Mouse (Mus musculus) heart, embryonic 14.5 days (tissue): ENCODE measurements around the gene Tmem80. TPM values are rescaled to one million over a fixed set of nuclear protein-coding genes. Genes with fewer than 3 reads are reported as not detected.

Experiments used
- ATAC-seq: fragments of 200-750 bp; cut with Nextera tagmentation; 2 replicates; pipeline ENCODE4 v1.8.0; 2017; ENCODE audit warnings: low read depth, moderate TSS enrichment; ENCODE audit not compliant: insufficient number of reproducible peaks, insufficient read depth, low FRiP score
- H3K27ac ChIP-seq, 2 experiments: fragments of 200-500 bp in 1 of 2; fragments of 300-500 bp in 1 of 2; sonication (generic) in 1 of 2; replicated peaks in 1 of 2; 2 replicates each; pipeline ENCODE4 v1.5.1; 2012 to 2014; ENCODE audit warnings: low read depth in 2 of 2, low read length in 2 of 2, control low read depth in 1 of 2, mild to moderate bottlenecking in 1 of 2, mixed read lengths in 1 of 2; ENCODE audit not compliant: control insufficient read depth in 1 of 2, insufficient read depth in 1 of 2
- H3K27me3 ChIP-seq: fragments of 300-500 bp; sonication (generic); 2 replicates; pipeline ENCODE4 v1.6.1; 2014; ENCODE audit warnings: mild to moderate bottlenecking, low read length, control low read depth; ENCODE audit not compliant: control insufficient read depth, insufficient read depth
- H3K36me3 ChIP-seq: fragments of 300-500 bp; sonication (generic); 2 replicates; pipeline ENCODE4 v1.6.1; 2014; ENCODE audit warnings: mild to moderate bottlenecking, control low read depth, low read length, mixed read lengths; ENCODE audit not compliant: control insufficient read depth, insufficient read depth
- H3K4me1 ChIP-seq, 2 experiments: fragments of 200-500 bp in 1 of 2; fragments of 300-500 bp in 1 of 2; sonication (generic) in 1 of 2; 2 replicates each; pipeline ENCODE4 v1.6.1; 2012 to 2014; ENCODE audit warnings: low read length in 2 of 2, control low read depth in 1 of 2, mixed read lengths in 1 of 2; ENCODE audit not compliant: control insufficient read depth in 2 of 2, insufficient read depth in 2 of 2
- H3K4me2 ChIP-seq: fragments of 300-500 bp; sonication (generic); 2 replicates; pipeline ENCODE4 v1.6.1; 2014; ENCODE audit warnings: mild to moderate bottlenecking, low read length
- H3K4me3 ChIP-seq, 2 experiments: fragments of 200-500 bp in 1 of 2; fragments of 300-500 bp in 1 of 2; sonication (generic) in 1 of 2; 2 replicates each; pipeline ENCODE4 v1.5.1; 2012 to 2014; ENCODE audit warnings: low read length in 2 of 2, mild to moderate bottlenecking in 2 of 2, control low read depth in 1 of 2, low read depth in 1 of 2, moderate library complexity in 1 of 2; ENCODE audit not compliant: control insufficient read depth in 1 of 2, insufficient read depth in 1 of 2
- H3K9ac ChIP-seq: fragments of 300-500 bp; sonication (generic); 2 replicates; pipeline ENCODE4 v1.6.1; 2014; ENCODE audit warnings: mild to moderate bottlenecking, low read length
- H3K9me3 ChIP-seq: fragments of 300-500 bp; sonication (generic); 2 replicates; pipeline ENCODE4 v1.6.1; 2016; ENCODE audit warnings: low read length, control low read depth; ENCODE audit not compliant: control insufficient read depth
- WGBS: fragments of 180-500 bp; shearing (Covaris S2); extraction: QIAGEN DNeasy Blood & Tissue Kit; methylation state at CpG from one replicate; pipeline ENCODE4 v1.1.7; 2014; 5-methylcytosine and 5-hydroxymethylcytosine counted together
- polyA plus RNA-seq: library from polyadenylated mRNA; unstranded; fragments of >200 nt; fragmentation: Nextera tagmentation; extraction: Ambion mirVana; gene quantifications from 2 replicates; pipeline ENCODE4 v1.2.1, GENCODE M21; 2014

Tmem80 gene
- polyA plus RNA-seq, 1 experiment from 2014 or later = 22.2 TPM

DNA sequence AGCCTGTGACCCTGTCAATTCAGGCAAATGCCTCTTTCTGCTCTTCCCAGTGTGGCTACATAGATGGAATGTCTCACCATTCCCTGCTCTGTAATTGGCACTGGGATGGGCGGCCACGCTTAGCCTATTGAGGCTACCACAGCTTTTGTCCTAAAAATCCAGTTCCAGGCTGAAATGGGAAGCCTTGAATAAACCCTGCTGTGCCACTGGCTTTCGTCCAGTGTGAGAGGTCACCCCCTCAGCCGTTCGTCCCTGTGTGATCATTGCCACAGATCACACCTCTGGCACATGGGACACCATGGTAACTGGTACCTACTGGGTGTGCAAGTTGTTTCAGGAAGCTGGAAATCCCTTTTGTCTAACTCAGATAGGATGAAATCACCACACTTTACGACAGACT, 46.1 kb downstream of the Tmem80 start:
- H3K4me2 ChIP-seq = no peak overlapping the region
- H3K27me3 ChIP-seq = no peaks in the 10 kb centered on the region
- no peaks in the 10 kb centered on the region for H3K4me1 ChIP-seq
- no peak overlapping the region for H3K9ac ChIP-seq
- H3K9me3 ChIP-seq = no peaks in the 10 kb centered on the region
- no peak overlapping the region for H3K4me3 ChIP-seq
- H3K27ac ChIP-seq = no peak overlapping the region
- no peak for ATAC-seq
- no peaks in the 10 kb centered on the region for H3K36me3 ChIP-seq
- 61% methylated on average over 6 of the region's 6 CpGs for WGBS

DNA sequence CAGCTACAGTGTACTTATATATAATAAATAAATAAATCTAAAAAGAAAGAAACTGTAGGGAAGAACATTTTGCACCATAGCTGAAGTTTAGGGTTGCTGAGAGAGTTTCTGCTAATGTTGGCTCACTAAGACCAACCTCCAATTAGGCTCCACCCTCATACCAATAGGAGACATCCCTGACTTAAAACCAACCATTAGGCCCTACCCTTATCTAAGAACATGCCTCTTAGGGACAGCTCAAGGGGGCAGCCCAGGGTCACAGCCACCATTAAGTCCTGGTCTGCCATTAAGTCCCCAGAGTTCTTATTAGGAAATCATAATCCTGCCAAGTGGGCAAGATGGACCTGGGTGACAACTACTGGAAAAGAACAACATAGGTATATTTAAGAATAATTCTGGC, 46.9 kb downstream of the Tmem80 start:
- no peaks in the 10 kb centered on the region for H3K4me1 ChIP-seq
- H3K9me3 ChIP-seq = no peaks in the 10 kb centered on the region
- no peak overlapping the region for H3K4me2 ChIP-seq
- no peak overlapping the region for H3K27ac ChIP-seq
- no peaks in the 10 kb centered on the region for H3K36me3 ChIP-seq
- H3K4me3 ChIP-seq = no peak overlapping the region
- no peak for ATAC-seq
- H3K9ac ChIP-seq = no peak overlapping the region
- H3K27me3 ChIP-seq = no peaks in the 10 kb centered on the region

DNA sequence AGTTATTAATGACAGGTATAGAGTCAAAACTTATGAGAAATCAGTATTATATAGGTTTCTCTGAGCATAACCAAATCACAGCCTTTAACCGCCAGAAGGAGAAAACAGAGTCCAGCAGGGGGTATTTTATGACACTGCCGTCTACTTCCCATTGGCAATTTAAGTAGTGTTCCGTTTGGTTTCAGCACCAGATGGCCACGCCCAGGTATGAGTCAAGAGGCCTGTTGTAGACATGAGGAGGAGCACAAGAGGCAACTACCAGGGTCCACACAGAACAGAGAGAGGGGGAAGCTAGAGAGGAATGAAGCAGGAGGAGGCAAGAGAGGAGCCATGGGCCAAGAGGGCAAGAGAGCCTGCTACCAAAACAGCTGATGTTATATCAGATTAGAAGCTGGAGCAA, 52.0 kb downstream of the Tmem80 start:
- Histone ChIP-seq H3K36me3 (no peaks in the 10 kb centered on the region), H3K9ac (no peak overlapping the region), H3K4me3 (no peak overlapping the region), H3K4me2 (no peak overlapping the region), H3K9me3 (no peaks in the 10 kb centered on the region), H3K4me1 (no peaks in the 10 kb centered on the region), H3K27ac (no peak overlapping the region), H3K27me3 (no peaks in the 10 kb centered on the region)
- 64% methylated on average over 4 of the region's 4 CpGs for WGBS
- no peak for ATAC-seq

DNA sequence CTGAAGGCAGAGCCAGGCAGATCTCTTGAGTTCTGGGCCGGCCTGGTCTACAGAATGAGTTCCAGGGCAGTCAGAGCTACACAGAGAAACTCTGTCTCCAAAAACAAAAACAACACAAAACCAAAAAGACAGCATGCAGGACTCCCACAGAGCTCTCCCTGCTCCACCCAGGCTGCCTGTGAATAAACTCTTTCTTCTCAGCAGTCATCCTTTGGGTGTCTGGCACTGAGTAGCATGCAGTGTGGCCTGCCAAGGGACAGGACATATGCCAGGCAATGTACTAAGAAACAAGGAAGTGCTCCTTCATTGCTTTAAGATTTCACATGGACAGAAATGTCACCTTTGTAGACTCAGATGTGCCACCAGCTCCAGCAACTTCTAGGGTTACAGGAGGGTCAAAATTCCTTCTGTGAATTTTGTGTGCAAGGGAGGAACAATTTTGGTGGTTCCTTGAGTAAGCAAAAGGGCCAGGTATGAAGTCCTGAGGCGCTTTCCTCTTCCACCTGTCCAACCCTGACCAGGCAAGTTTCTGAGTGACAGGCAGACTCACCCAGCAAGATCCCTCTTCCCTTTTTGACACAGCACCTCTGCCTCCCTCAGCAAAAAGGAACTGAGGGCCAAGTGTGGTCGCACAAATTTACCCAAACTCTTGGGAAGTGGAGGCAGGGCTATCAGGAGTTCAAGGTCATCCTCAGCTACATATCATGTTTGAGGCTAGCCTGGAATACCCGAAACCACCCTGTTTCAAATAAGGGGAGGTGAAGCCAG, 53.7 kb downstream of the Tmem80 start:
- no peak overlapping the region for H3K27ac ChIP-seq
- no peaks in the 10 kb centered on the region for H3K9me3 ChIP-seq
- no peak for ATAC-seq
- 73% methylated on average over 4 of the region's 4 CpGs for WGBS
- no peak overlapping the region for H3K4me3 ChIP-seq
- H3K9ac ChIP-seq = no peak overlapping the region
- no peaks in the 10 kb centered on the region for H3K36me3 ChIP-seq
- no peak overlapping the region for H3K4me2 ChIP-seq
- no peaks in the 10 kb centered on the region for H3K27me3 ChIP-seq
- no peaks in the 10 kb centered on the region for H3K4me1 ChIP-seq

Other genes with a start within 250 kb of the Tmem80 start
- 0.23 TPM in 1 of 2 replicates, not detected in the other for gene Pkp3, start 249.5 kb upstream of the Tmem80 start, polyA plus RNA-seq
- gene Sigirr, start 227.2 kb upstream of the Tmem80 start, polyA plus RNA-seq = 2.8 TPM in 2 replicates
- 0.34 TPM in 1 of 2 replicates, not detected in the other for gene Ano9, start 209.9 kb upstream of the Tmem80 start, polyA plus RNA-seq
- gene Ptdss2, start 205.4 kb upstream of the Tmem80 start, polyA plus RNA-seq = 51.8 and 65.6 TPM in 2 replicates
- gene Rnh1, start 154.9 kb upstream of the Tmem80 start, polyA plus RNA-seq = 109 and 116 TPM in 2 replicates
- gene Hras, start 133.7 kb upstream of the Tmem80 start, polyA plus RNA-seq = 93.9 and 96.7 TPM in 2 replicates
- 1.6 and 2.8 TPM in 2 replicates for gene Lrrc56, start 133.6 kb upstream of the Tmem80 start, polyA plus RNA-seq
- gene Lmntd2, start 113.7 kb upstream of the Tmem80 start, polyA plus RNA-seq = 0.46 and 0.62 TPM in 2 replicates
- gene Rassf7, start 111.9 kb upstream of the Tmem80 start, polyA plus RNA-seq = 12.1 and 12.4 TPM in 2 replicates
- 41.3 and 44.4 TPM in 2 replicates for gene Phrf1, start 99.0 kb upstream of the Tmem80 start, polyA plus RNA-seq
- gene Irf7, start 61.3 kb upstream of the Tmem80 start, polyA plus RNA-seq = 2.8 and 4.7 TPM in 2 replicates
- gene Cdhr5, start 51.0 kb upstream of the Tmem80 start, polyA plus RNA-seq = not detected in 2 replicates
- gene Sct, start 48.6 kb upstream of the Tmem80 start, polyA plus RNA-seq = 1.6 and 2.3 TPM in 2 replicates
- not detected in 2 replicates for gene Drd4, start 35.7 kb upstream of the Tmem80 start, polyA plus RNA-seq
- 36.9 and 42.1 TPM in 2 replicates for gene Deaf1, start within 50 bp of the Tmem80 start, polyA plus RNA-seq
- 0.76 TPM in 1 of 2 replicates, not detected in the other for gene Eps8l2, start 11.1 kb downstream of the Tmem80 start, polyA plus RNA-seq
- 216 and 221 TPM in 2 replicates for gene Taldo1, start 64.5 kb downstream of the Tmem80 start, polyA plus RNA-seq
- 25.6 and 30.2 TPM in 2 replicates for gene Gatd1, start 86.4 kb downstream of the Tmem80 start, polyA plus RNA-seq
- 1.6 and 2.1 TPM in 2 replicates for gene Cend1, start 101.8 kb downstream of the Tmem80 start, polyA plus RNA-seq
- 13.0 and 13.3 TPM in 2 replicates for gene Slc25a22, start 110.2 kb downstream of the Tmem80 start, polyA plus RNA-seq
- gene Pidd1, start 116.3 kb downstream of the Tmem80 start, polyA plus RNA-seq = 6.1 and 7.1 TPM in 2 replicates
- gene Rplp2, start 119.6 kb downstream of the Tmem80 start, polyA plus RNA-seq = 874 and 975 TPM in 2 replicates
- gene Pnpla2, start 127.5 kb downstream of the Tmem80 start, polyA plus RNA-seq = 48.7 and 49.0 TPM in 2 replicates
- 20.4 and 25.6 TPM in 2 replicates for gene Cracr2b, start 133.4 kb downstream of the Tmem80 start, polyA plus RNA-seq
- 77.5 and 115 TPM in 2 replicates for gene Cd151, start 139.7 kb downstream of the Tmem80 start, polyA plus RNA-seq
- 73.2 and 78.0 TPM in 2 replicates for gene Polr2l, start 147.4 kb downstream of the Tmem80 start, polyA plus RNA-seq
- gene Tspan4, start 147.5 kb downstream of the Tmem80 start, polyA plus RNA-seq = 61.5 and 65.0 TPM in 2 replicates
- 32.5 and 33.3 TPM in 2 replicates for gene Chid1, start 212.1 kb downstream of the Tmem80 start, polyA plus RNA-seq
- gene Ap2a2, start 234.4 kb downstream of the Tmem80 start, polyA plus RNA-seq = 48.1 and 49.9 TPM in 2 replicates